Mouse (Mus musculus): ENCODE measurements around the gene Cd300c2.
A peak's percentile ranks its signal among the peaks of the same experiment; 100 is the strongest.
"Not testable (repeated sequence)": the region's sequence is repeated elsewhere in the genome, so short reads cannot be mapped to it uniquely, and the experiment has no call there.

The Cd300c2 gene

DNA sequence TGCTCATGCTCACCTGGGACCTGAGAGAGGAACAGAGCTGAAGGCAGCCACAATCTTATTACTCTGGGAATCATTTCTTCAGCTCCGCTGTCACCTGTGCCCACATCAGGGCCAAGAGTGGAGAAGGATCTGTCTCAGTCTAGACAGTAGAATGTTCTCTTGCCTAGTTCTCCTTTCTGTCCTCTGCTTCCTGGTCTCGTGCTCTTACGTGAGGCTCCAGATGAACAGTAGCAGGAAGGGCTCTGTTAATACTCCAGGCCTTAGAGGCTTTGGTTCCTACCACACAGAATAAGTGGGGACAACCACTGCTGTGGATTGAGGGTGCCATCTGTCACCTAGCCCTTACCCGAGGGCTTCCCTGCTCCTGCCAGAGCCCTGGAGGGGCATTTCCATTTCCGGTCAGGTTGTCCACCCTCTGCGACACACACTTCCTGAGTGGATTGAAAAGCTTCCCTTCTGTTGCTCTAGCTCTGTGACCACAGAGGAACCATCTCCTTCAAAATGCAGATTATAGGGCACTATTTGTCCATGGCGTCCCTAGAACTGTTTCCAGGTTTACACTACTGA lies at the start of gene Cd300c2:
Gene Cd300c2, minus strand, starts transcription at position 407 of the 567 bp plus-strand sequence.
- DNase-seq (ENCODE audit: low spot score in 2 of 2): no peak

DNA sequence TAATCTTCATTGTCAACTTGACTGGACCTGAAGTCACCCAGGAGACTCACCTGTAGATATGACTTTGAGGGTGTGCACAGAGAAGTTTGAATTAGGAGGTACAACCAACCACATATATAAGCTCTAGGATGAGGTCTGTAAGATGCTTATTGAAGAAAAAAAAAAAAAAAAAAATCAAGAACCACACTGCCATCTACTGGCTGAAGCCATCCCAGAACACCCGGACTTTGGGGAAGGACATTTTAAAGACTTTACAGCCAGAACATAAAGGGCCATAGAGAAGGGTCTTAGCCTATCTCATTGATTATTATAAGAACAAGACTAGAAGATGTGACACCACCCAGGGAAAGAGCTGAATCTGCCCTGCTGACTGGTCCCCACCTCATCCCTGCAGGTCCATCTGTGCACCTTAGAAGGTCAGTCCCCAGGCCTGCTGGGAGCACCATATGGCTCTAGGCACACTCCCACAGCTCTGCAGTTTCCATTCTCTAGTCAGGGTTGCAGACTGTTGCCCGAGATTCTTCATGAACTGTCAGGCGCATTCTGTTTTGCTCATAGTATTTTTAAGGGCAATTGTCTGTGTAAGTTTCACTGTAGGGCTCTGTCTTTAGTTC lies 47.7 kb upstream of the Cd300c2 start:
- no peak for DNase-seq (ENCODE audit: low spot score in 2 of 2)

- DNase-seq (ENCODE audit: low spot score in 2 of 2): no peak
Measured at GRCm38 (mm10) chr11:115048259-115048658, 46.6 kb upstream of the Cd300c2 start, which contains the start of gene Cd300ld3. TSS of gene Cd300ld3 (minus strand) at chr11:115048409.

GRCm38 (mm10) chr11:115037669-115038068 lies 36.0 kb upstream of the Cd300c2 start, which contains the start of gene Cd300ld5:
TSS of gene Cd300ld5 (minus strand) at chr11:115037769.
- not testable (repeated sequence) for DNase-seq (ENCODE audit: low spot score in 2 of 2)

- DNase-seq (ENCODE audit: low spot score in 2 of 2): not testable (repeated sequence)
Measured at GRCm38 (mm10) chr11:115026912-115027311, 25.2 kb upstream of the Cd300c2 start, which contains the start of gene Cd300ld4. TSS of gene Cd300ld4 (minus strand) at chr11:115027012.

GRCm38 (mm10) chr11:115016093-115016492 lies 14.4 kb upstream of the Cd300c2 start, which contains the start of gene Cd300ld2:
TSS of gene Cd300ld2 (minus strand) at chr11:115016193.
- not testable (repeated sequence) for DNase-seq (ENCODE audit: low spot score in 2 of 2)

GRCm38 (mm10) chr11:115004070-115004469 lies 2.4 kb upstream of the Cd300c2 start:
- peak in 1 of 2 experiments; percentile 20 for DNase-seq (ENCODE audit: low spot score in 2 of 2)

- DNase-seq (ENCODE audit: low spot score in 2 of 2): no peak
Measured at GRCm38 (mm10) chr11:114989793-114990192, 11.9 kb downstream of the Cd300c2 start, which contains the start of gene Cd300ld. TSS of gene Cd300ld (minus strand) at chr11:114989922.

GRCm38 (mm10) chr11:114981866-114982265 lies 19.8 kb downstream of the Cd300c2 start:
- no peak for DNase-seq (ENCODE audit: low spot score in 2 of 2)

DNA sequence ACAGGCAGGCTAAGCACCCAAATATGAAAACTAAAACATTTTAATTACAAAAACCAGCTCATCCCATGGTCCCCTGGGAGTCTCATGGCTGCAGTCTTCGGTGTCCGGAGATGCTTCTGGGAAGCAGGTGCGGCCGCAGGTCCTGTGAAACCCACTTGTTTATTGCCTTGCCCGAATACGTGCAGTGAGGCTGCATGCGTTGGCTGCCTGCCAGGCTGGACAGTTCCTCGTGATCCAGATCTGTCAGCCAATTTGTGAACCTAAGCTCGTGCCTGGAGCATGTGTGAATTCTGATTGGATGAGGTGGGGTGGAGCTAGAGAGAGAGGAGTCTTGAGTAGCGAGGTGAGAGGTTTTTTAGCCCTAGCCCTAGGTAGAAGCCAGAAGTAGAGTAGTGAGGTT lies 29.0 kb downstream of the Cd300c2 start:
- no peak for DNase-seq (ENCODE audit: low spot score in 2 of 2)

DNA sequence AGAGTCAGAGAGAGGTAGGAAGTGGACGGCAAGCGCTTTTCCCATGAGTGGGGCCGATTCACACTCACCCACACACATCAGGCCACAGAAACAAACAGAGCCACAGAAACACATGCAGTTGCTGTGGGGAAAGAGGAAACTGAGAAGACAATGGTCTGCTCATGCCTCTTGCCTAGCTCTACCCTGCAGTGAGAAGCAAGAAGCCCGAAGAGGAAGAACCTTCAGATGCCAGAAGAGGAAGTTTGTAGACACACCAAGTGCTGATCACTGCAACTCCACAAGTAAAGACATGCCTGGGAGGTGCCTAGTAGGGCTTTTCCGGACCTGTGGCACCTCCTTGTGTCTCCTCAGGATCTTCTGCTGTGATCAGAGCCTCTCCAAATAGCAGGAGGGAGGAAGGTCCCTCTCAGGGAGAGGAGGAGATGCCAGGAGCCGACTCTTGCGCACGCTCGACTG lies 32.9 kb downstream of the Cd300c2 start, which contains the start of gene Cd300c:
Gene Cd300c, minus strand, starts transcription at position 406 of the 456 bp plus-strand sequence.
- no peak for DNase-seq (ENCODE audit: low spot score in 2 of 2)

- no peak for DNase-seq (ENCODE audit: low spot score in 2 of 2)
Measured at GRCm38 (mm10) chr11:114965182-114965828, 36.4 kb downstream of the Cd300c2 start.

DNA sequence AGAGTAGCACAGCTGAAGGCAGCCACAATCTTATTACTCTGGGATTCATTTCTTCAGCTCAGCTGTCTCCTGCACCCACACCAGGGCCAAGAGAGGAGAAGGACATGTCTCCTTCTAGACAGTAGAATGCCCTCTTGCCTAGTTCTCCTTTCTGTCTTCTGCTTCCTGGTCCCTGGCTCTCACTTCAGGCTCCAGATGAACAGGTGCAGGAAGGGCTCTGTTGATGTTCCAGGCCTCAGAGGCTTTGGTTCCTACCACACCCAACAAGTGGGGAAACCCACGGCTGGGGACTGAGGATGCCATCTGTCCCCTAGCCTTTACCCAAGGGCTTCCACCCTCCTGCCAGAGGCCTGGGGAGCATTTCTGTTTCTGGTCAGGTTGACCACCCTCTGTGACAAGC lies 41.3 kb downstream of the Cd300c2 start:
- no peak for DNase-seq (ENCODE audit: low spot score in 2 of 2)
